Mouse (Mus musculus) CH12.LX (cell line): ENCODE measurements around the gene Kcnn1. TPM values are rescaled to one million over a fixed set of nuclear protein-coding genes. Genes with fewer than 3 reads are reported as not detected.

ENCODE experiments used
- DNase-seq: peaks from one replicate; pipeline ENCODE4 v3.0.0-alpha.2; 2013; ENCODE audit errors: extremely low read depth
- H3K27ac ChIP-seq: 2 replicates; pipeline ENCODE4 v1.5.1; 2012; ENCODE audit warnings: low read depth, mild to moderate bottlenecking, control low read depth, moderate library complexity; ENCODE audit not compliant: insufficient read depth
- H3K27me3 ChIP-seq: replicated peaks from 2 replicates; pipeline ENCODE3; 2012; ENCODE audit warnings: inconsistent platforms
- H3K36me3 ChIP-seq, 2 experiments: replicated peaks in 1 of 2; 2 replicates each; pipeline versions ENCODE3 to v1.6.1; 2012; ENCODE audit warnings: inconsistent platforms in 1 of 2, low read length in 1 of 2, mild to moderate bottlenecking in 1 of 2, mixed read lengths in 1 of 2, moderate library complexity in 1 of 2; ENCODE audit not compliant: control insufficient read depth in 1 of 2, insufficient read depth in 1 of 2
- H3K4me1 ChIP-seq, 2 experiments: 2 replicates each; pipeline ENCODE4 v1.6.1; 2012; ENCODE audit warnings: inconsistent platforms in 1 of 2, moderate library complexity in 1 of 2; ENCODE audit not compliant: insufficient read depth in 2 of 2, control insufficient read depth in 1 of 2
- H3K4me2 ChIP-seq: 2 replicates; pipeline ENCODE4 v1.6.1; 2012; ENCODE audit warnings: low read depth, mild to moderate bottlenecking, control low read depth; ENCODE audit not compliant: poor library complexity, insufficient read depth, severe bottlenecking
- H3K4me3 ChIP-seq, 3 experiments: fragments of 150-350 bp in 1 of 3; sonication (generic) in 1 of 3; replicated peaks in 1 of 3; 2 replicates each; pipeline versions ENCODE3 to v1.5.1; 2011 to 2012; ENCODE audit warnings: low read depth in 2 of 3, low read length in 2 of 3, mild to moderate bottlenecking in 2 of 3, moderate library complexity in 2 of 3, control low read depth in 1 of 3, improper control_type of control experiment in 1 of 3, inconsistent platforms in 1 of 3, mixed read lengths in 1 of 3; ENCODE audit not compliant: poor library complexity in 1 of 3
- H3K79me2 ChIP-seq: replicated peaks from 2 replicates; pipeline ENCODE4 v1.6.1; 2012; ENCODE audit warnings: mild to moderate bottlenecking, moderate library complexity; ENCODE audit not compliant: control insufficient read depth, poor library complexity, insufficient read depth, severe bottlenecking; ENCODE audit errors: extremely low read depth
- H3K9ac ChIP-seq: 2 replicates; pipeline ENCODE4 v1.6.1; 2012; ENCODE audit warnings: low read depth, mild to moderate bottlenecking, control low read depth, moderate library complexity; ENCODE audit not compliant: insufficient read depth
- H3K9me3 ChIP-seq: replicated peaks from 2 replicates; pipeline ENCODE3; 2012; ENCODE audit warnings: low read length, inconsistent platforms, mixed read lengths
- BHLHE40 ChIP-seq: IDR thresholded peaks from 2 replicates; pipeline ENCODE4 v1.6.1; 2011; ENCODE audit warnings: mild to moderate bottlenecking, low read depth, low read length, improper control_type of control experiment
- CHD1 ChIP-seq: IDR thresholded peaks from 2 replicates; pipeline ENCODE4 v1.6.1; 2012; ENCODE audit warnings: low read depth, low read length, improper control_type of control experiment, inconsistent platforms
- CTCF ChIP-seq, 2 experiments: IDR thresholded peaks in 1 of 2; conservative IDR thresholded peaks in 1 of 2; 2 replicates each; pipeline ENCODE4 v1.5.1; 2011 to 2012; ENCODE audit warnings: low read depth in 2 of 2, low read length in 2 of 2, improper control_type of control experiment in 1 of 2, inconsistent platforms in 1 of 2, mild to moderate bottlenecking in 1 of 2, moderate library complexity in 1 of 2
- E2F4 ChIP-seq: IDR thresholded peaks from 2 replicates; pipeline ENCODE4 v1.6.1; 2011; ENCODE audit warnings: low read depth, low read length, improper control_type of control experiment; ENCODE audit not compliant: insufficient replicate concordance
- EP300 ChIP-seq: IDR thresholded peaks from 2 replicates; pipeline ENCODE4 v1.6.1; 2011; ENCODE audit warnings: low read length, improper control_type of control experiment
- ETS1 ChIP-seq: conservative IDR thresholded peaks from 2 replicates; pipeline ENCODE4 v1.6.1; 2012; ENCODE audit warnings: low read depth, mild to moderate bottlenecking, inconsistent platforms, low read length, improper control_type of control experiment, moderate library complexity
- HCFC1 ChIP-seq: IDR thresholded peaks from 2 replicates; pipeline ENCODE4 v1.6.1; 2012; ENCODE audit warnings: low read depth, mild to moderate bottlenecking, inconsistent platforms, low read length, improper control_type of control experiment
- IRF4 ChIP-seq: IDR thresholded peaks from 2 replicates; pipeline ENCODE4 v1.6.1; 2014; ENCODE audit warnings: low read depth, mild to moderate bottlenecking, inconsistent platforms, low read length, improper control_type of control experiment
- KAT2A ChIP-seq: IDR thresholded peaks from 2 replicates; pipeline ENCODE4 v1.6.1; 2012; ENCODE audit warnings: low read length, improper control_type of control experiment, inconsistent platforms; ENCODE audit not compliant: insufficient replicate concordance
- MAX ChIP-seq: IDR thresholded peaks from 2 replicates; pipeline ENCODE4 v1.6.1; 2011; ENCODE audit warnings: low read length, improper control_type of control experiment
- MEF2A ChIP-seq: IDR thresholded peaks from 2 replicates; pipeline ENCODE4 v1.6.1; 2014; ENCODE audit warnings: low read depth, mild to moderate bottlenecking, inconsistent platforms, low read length, improper control_type of control experiment, borderline replicate concordance
- MXI1 ChIP-seq: IDR thresholded peaks from 2 replicates; pipeline ENCODE4 v1.6.1; 2011; ENCODE audit warnings: mild to moderate bottlenecking, low read depth, low read length, improper control_type of control experiment
- MYC ChIP-seq: IDR thresholded peaks from 2 replicates; pipeline ENCODE4 v1.6.1; 2011; ENCODE audit warnings: low read depth, mild to moderate bottlenecking, improper control_type of control experiment, low read length
- NELFE ChIP-seq: IDR thresholded peaks from 2 replicates; pipeline ENCODE4 v1.6.1; 2011; ENCODE audit warnings: low read depth, low read length, improper control_type of control experiment
- NRF1 ChIP-seq: IDR thresholded peaks from 2 replicates; pipeline ENCODE4 v1.6.1; 2014; ENCODE audit warnings: low read depth, mild to moderate bottlenecking, inconsistent platforms, low read length, improper control_type of control experiment, moderate library complexity
- PAX5 ChIP-seq: IDR thresholded peaks from 2 replicates; pipeline ENCODE4 v1.6.1; 2012; ENCODE audit warnings: low read length, inconsistent platforms, mixed read lengths
- POLR2AphosphoS2 ChIP-seq: IDR thresholded peaks from 2 replicates; pipeline ENCODE4 v1.6.1; 2011; ENCODE audit warnings: low read depth, low read length, improper control_type of control experiment
- SIN3A ChIP-seq: IDR thresholded peaks from 2 replicates; pipeline ENCODE4 v1.6.1; 2012; ENCODE audit warnings: low read length, improper control_type of control experiment, inconsistent platforms
- SMC3 ChIP-seq: IDR thresholded peaks from 2 replicates; pipeline ENCODE4 v1.6.1; 2011; ENCODE audit warnings: low read depth, low read length, improper control_type of control experiment
- TBP ChIP-seq: conservative IDR thresholded peaks from 2 replicates; pipeline ENCODE4 v1.6.1; 2011; ENCODE audit warnings: low read depth, low read length, improper control_type of control experiment
- TCF12 ChIP-seq: IDR thresholded peaks from 2 replicates; pipeline ENCODE4 v1.6.1; 2014; ENCODE audit warnings: low read depth, mild to moderate bottlenecking, inconsistent platforms, low read length, improper control_type of control experiment
- UBTF ChIP-seq: IDR thresholded peaks from 2 replicates; pipeline ENCODE4 v1.6.1; 2012; ENCODE audit warnings: low read depth, mild to moderate bottlenecking, inconsistent platforms, low read length, improper control_type of control experiment, moderate library complexity
- USF1 ChIP-seq: IDR thresholded peaks from 2 replicates; pipeline ENCODE4 v1.6.1; 2014; ENCODE audit warnings: low read depth, mild to moderate bottlenecking, inconsistent platforms, low read length, improper control_type of control experiment
- USF2 ChIP-seq: conservative IDR thresholded peaks from 2 replicates; pipeline ENCODE4 v1.6.1; 2011; ENCODE audit warnings: low read depth, low read length, improper control_type of control experiment
- ZC3H11A ChIP-seq: IDR thresholded peaks from 2 replicates; pipeline ENCODE4 v1.6.1; 2012; ENCODE audit warnings: low read depth, mild to moderate bottlenecking, inconsistent platforms, low read length, improper control_type of control experiment
- ZKSCAN1 ChIP-seq: IDR thresholded peaks from 2 replicates; pipeline ENCODE4 v1.6.1; 2012; ENCODE audit warnings: low read depth, inconsistent platforms, low read length, improper control_type of control experiment, borderline replicate concordance
- dilution Hi-C: fragments of 300-500 bp; cut with MboI; formaldehyde crosslinking; loops from 2 replicates; pipeline ENCODE4 v1.14.3; 2020; ENCODE audit warnings: low sequenced_read_pairs; ENCODE audit not compliant: extremely low pct_unique_long_range_greater_than_20kb, extremely low pct_ligation_motif_present
- in situ Hi-C: fragments of 300-500 bp; cut with MboI; formaldehyde crosslinking; loops from 3 replicates; pipeline ENCODE4 v1.14.3; 2019; ENCODE audit warnings: low sequenced_read_pairs, low pct_ligation_motif_present, low pct_unique_long_range_greater_than_20kb, mixed read lengths
- polyA plus RNA-seq: library from polyadenylated mRNA; unstranded; fragments of >175 nt; gene quantifications from 2 replicates; pipeline ENCODE4 v1.2.1, GENCODE M21; 2012; ENCODE audit warnings: low read depth; ENCODE audit not compliant: insufficient read length
- total RNA-seq, 2 experiments: library from RNA; depleted of rRNA; stranded (reverse); fragments of 300-350 nt in 1 of 2; fragments of >200 nt in 1 of 2; gene quantifications; 2 replicates each; pipeline ENCODE4 v1.2.3; 2012 to 2014

The Kcnn1 gene
- total and polyA plus RNA-seq, 3 experiments, result 0.21 TPM; not detected in 2

DNA sequence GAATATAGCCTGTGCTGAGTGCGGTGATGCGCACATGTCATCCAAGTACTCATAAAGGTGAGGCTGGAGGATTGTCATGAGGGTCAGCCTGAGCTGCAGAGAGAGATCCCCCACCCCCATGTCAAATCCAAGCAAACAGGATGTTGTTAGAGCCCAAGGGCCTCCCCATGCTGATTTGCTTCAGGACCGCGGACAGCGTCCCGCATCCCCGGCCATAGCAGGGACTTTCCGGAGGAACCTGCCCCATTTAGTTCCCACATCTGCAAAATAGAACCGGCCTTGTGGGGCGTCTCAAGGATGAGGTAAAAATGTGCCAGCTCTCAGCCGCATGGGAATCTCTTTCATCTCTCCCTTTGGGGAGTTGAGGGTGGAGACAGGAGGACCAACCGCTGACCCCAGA lies 22.6 kb upstream of the Kcnn1 start:
- DNase-seq, result peak; percentile 61
- Histone ChIP-seq H3K79me2 (no peaks in the 10 kb centered on the region), H3K9ac (no peak overlapping the region), H3K9me3 (no peaks in the 10 kb centered on the region), H3K27ac (no peak overlapping the region), H3K4me3 (no peak overlapping the region), H3K36me3 (peaks cover 0 to 55% of the 10 kb centered on the region in 2 experiments), H3K4me1 (peaks cover 13 to 30% of the 10 kb centered on the region in 2 experiments), H3K27me3 (no peaks in the 10 kb centered on the region), H3K4me2 (no peak overlapping the region; the same call in 1 of the 2 replicates)
- TF ChIP-seq IRF4 (0 out of 2 replicates have a peak, but pooled peaks have one; percentile 31), MYC (0 out of 2 replicates have a peak, but pooled peaks have one; percentile 36), MXI1 (peak; percentile 91), ZKSCAN1 (no peak), USF2 (no peak), BHLHE40 (no peak), E2F4 (no peak), CTCF (conservative IDR thresholded peaks at IDR 0.05 in 1 of 2, IDR thresholded peaks at IDR 0.05 in 1 of 2; ENCODE audit: low read depth in 2 of 2, low read length in 2 of 2) (no peak), SIN3A (peak; percentile 96), UBTF (0 out of 2 replicates have a peak, but pooled peaks have one; percentile 34), POLR2AphosphoS2 (no peak), TBP (no peak), HCFC1 (0 out of 2 replicates have a peak, but pooled peaks have one; percentile 20), NRF1 (no peak), ZC3H11A (no peak), NELFE (no peak), KAT2A (no peak), ETS1 (no peak), TCF12 (0 out of 2 replicates have a peak, but pooled peaks have one; percentile 12), SMC3 (no peak), CHD1 (no peak), MAX (peak; percentile 60), PAX5 (no peak), EP300 (0 out of 2 replicates have a peak, but pooled peaks have one; percentile 16), USF1 (no peak), MEF2A (peak; percentile 50; the same call in 1 of the 2 replicates)
- dilution Hi-C loops (no loop called here), in situ Hi-C loops (no loop called here)
